Mouse (Mus musculus) liver, embryonic 14.5 days (tissue): ENCODE measurements around the gene Trir. TPM values are rescaled to one million over a fixed set of nuclear protein-coding genes. Genes with fewer than 3 reads are reported as not detected.
A peak's percentile ranks its signal among the peaks of the same experiment; 100 is the strongest.

ENCODE experiments used
- ATAC-seq: fragments of 200-750 bp; cut with Nextera tagmentation; 2 replicates; pipeline ENCODE4 v1.8.0; 2017; ENCODE audit warnings: moderate number of reproducible peaks, mild to moderate bottlenecking, moderate library complexity; ENCODE audit not compliant: insufficient read depth
- DNase-seq, 3 experiments: peaks; one replicate each; pipeline ENCODE4 v3.0.0-alpha.2; 2012 to 2013; ENCODE audit warnings: low read depth in 3 of 3, low spot score in 3 of 3
- H3K27ac ChIP-seq: fragments of 300-500 bp; sonication (generic); 2 replicates; pipeline ENCODE4 v1.5.1; 2014; ENCODE audit warnings: moderate library complexity, mild to moderate bottlenecking, control low read depth, inconsistent platforms
- H3K27me3 ChIP-seq: fragments of 300-500 bp; sonication (generic); 2 replicates; pipeline ENCODE4 v1.6.1; 2014; ENCODE audit warnings: mild to moderate bottlenecking, low read length, moderate library complexity; ENCODE audit not compliant: control insufficient read depth, insufficient read depth
- H3K36me3 ChIP-seq: fragments of 300-500 bp; sonication (generic); replicated peaks from 2 replicates; pipeline ENCODE4 v1.6.1; 2014; ENCODE audit warnings: low read depth; ENCODE audit not compliant: control insufficient read depth, insufficient read depth
- H3K4me1 ChIP-seq, 2 experiments: fragments of 200-500 bp in 1 of 2; fragments of 300-500 bp in 1 of 2; sonication (generic) in 1 of 2; replicated peaks; 2 replicates each; pipeline ENCODE4 v1.6.1; 2012 to 2014; ENCODE audit warnings: antibody characterized with exemption in 1 of 2, inconsistent platforms in 1 of 2, low read length in 1 of 2; ENCODE audit not compliant: control insufficient read depth in 2 of 2, insufficient read depth in 2 of 2
- H3K4me2 ChIP-seq: fragments of 300-500 bp; sonication (generic); 2 replicates; pipeline ENCODE4 v1.6.1; 2014; ENCODE audit warnings: low read depth, mild to moderate bottlenecking, control low read depth, moderate library complexity
- H3K4me3 ChIP-seq, 2 experiments: fragments of 200-500 bp in 1 of 2; fragments of 300-500 bp in 1 of 2; sonication (generic) in 1 of 2; 2 replicates each; pipeline ENCODE4 v1.5.1; 2012 to 2014; ENCODE audit warnings: low read depth in 2 of 2, low read length in 2 of 2, mild to moderate bottlenecking in 2 of 2, control low read depth in 1 of 2, inconsistent platforms in 1 of 2, moderate library complexity in 1 of 2; ENCODE audit not compliant: insufficient read depth in 1 of 2
- H3K9ac ChIP-seq: fragments of 300-500 bp; sonication (generic); replicated peaks from 2 replicates; pipeline ENCODE4 v1.6.1; 2014; ENCODE audit warnings: mild to moderate bottlenecking, control low read depth, moderate library complexity
- H3K9me3 ChIP-seq: fragments of 300-500 bp; sonication (generic); 2 replicates; pipeline ENCODE4 v1.6.1; 2016; ENCODE audit warnings: low read length, mixed read lengths; ENCODE audit not compliant: control insufficient read depth
- CTCF ChIP-seq: IDR thresholded peaks from 2 replicates; pipeline ENCODE4 v1.5.1; 2016; ENCODE audit warnings: antibody characterized with exemption, low read depth, control low read depth
- EP300 ChIP-seq: IDR thresholded peaks from 2 replicates; pipeline ENCODE4 v1.6.1; 2016; ENCODE audit warnings: antibody characterized with exemption, low read depth
- WGBS: fragments of 180-500 bp; shearing (Covaris S2); extraction: QIAGEN DNeasy Blood & Tissue Kit; methylation state at CpG from one replicate; pipeline ENCODE4 v1.1.7; 2014; ENCODE audit not compliant: insufficient replicate concordance; 5-methylcytosine and 5-hydroxymethylcytosine counted together
- polyA plus RNA-seq, 2 experiments: library from polyadenylated mRNA; depleted of rRNA in 1 of 2; stranded (reverse) in 1 of 2; unstranded in 1 of 2; fragments of >200 nt; fragmentation: Nextera tagmentation in 1 of 2; extraction: Ambion mirVana in 1 of 2; gene quantifications; 2 replicates each; pipeline versions ENCODE4 v1.2.1 to v1.2.3; 2012 to 2014

Trir gene
- polyA plus RNA-seq, 2 experiments = 84.4 to 100 TPM

DNA sequence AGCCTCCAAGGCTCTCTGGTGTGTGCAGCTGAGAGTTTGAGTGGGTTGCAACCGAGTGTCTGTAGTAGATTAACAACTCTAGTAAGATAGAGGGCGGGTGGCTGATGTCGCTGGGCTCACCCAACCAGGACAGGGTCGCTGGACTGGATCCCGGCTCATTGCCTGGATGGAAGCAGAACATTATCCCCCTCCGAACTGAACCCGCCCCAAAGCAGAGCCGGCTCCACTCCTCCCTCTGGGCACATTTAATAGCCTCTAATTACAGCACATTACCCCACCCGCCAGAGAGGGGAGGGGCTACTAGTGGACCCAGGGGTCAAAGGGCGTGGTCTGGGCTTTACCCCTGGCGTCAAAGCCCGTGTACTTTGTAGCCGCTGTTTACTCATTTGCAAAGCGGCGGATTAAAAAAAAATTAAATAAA lies 37.3 kb upstream of the Trir start:
- peaks cover 37 to 38% of the 10 kb centered on the region in 2 experiments for H3K4me1 ChIP-seq
- WGBS = 5% methylated on average over 15 of the region's 15 CpGs
- H3K4me3 ChIP-seq = peak overlapping the region in 1 of 2 experiments; percentile 59; a peak in 3 of 4 replicates
- no peaks in the 10 kb centered on the region for H3K9me3 ChIP-seq
- H3K36me3 ChIP-seq = no peaks in the 10 kb centered on the region
- peak overlapping the region; percentile 87 for H3K27ac ChIP-seq
- no peaks in the 10 kb centered on the region for H3K27me3 ChIP-seq
- H3K4me2 ChIP-seq = peak overlapping the region; percentile 88
- peak overlapping the region; percentile 81 for H3K9ac ChIP-seq
- TF ChIP-seq CTCF (no peak), EP300 (peak; percentile 21; the same call in 1 of the 2 replicates)
- no peak for ATAC-seq
- no peak for DNase-seq

DNA sequence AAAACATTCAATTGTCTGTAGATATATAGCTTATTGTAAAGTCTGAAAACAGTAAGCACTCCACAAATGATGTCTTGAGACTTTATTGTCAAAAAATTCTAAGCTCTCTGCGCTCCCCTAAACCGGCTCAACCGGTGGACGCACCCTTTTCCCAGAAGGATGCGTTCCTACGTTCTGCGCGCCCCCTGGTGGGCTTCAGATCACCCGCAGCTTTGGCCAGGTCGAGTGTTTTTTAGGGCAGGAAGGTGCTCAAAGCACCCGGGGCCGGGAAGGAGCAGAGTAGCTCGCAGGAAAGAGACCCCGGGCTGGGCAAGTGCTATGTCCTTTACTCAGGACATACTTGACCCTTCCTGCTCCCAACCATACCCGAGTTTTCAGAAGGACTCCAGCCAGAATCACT lies 36.8 kb upstream of the Trir start:
- Histone ChIP-seq H3K4me2 (peak overlapping the region; percentile 88), H3K4me1 (peaks cover 32 to 34% of the 10 kb centered on the region in 2 experiments), H3K9me3 (no peaks in the 10 kb centered on the region), H3K4me3 (peak overlapping the region; percentile 43 to 59), H3K27me3 (no peaks in the 10 kb centered on the region), H3K9ac (peak overlapping the region; percentile 81), H3K36me3 (no peaks in the 10 kb centered on the region), H3K27ac (peak overlapping the region; percentile 87)
- WGBS = 0% methylated on average over 15 of the region's 15 CpGs
- TF ChIP-seq EP300 (no peak), CTCF (peak; percentile 96)
- peak; percentile 76 for ATAC-seq
- peak; percentile 88 to 94 (median 91) for DNase-seq

DNA sequence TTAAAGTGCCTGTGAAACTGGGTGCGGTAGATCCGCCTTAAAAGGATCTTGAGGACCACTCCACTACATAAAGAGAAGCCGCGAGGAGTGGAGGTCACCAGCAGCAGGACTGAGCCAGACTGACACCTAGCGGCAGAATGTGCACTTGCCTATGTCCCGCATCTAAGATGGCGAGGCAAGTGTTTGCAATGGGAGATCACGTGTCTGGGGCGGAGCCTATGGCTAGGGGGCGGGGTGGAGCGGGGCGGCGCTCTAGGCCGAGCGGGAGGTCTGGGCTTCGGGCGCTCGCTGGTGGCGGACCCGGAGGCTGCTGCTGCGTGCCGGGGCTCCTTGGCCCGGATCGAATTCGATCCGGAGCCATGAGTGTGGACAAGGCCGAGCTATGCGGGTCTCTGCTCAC lies 36.3 kb upstream of the Trir start, which contains the start of gene Hook2:
Gene Hook2 (plus strand): TSS at position 255 of the 400 bp plus-strand sequence.
- peak within 1 kb of the TSS; percentile 81 for H3K9ac ChIP-seq
- H3K27ac ChIP-seq = peak within 1 kb of the TSS; percentile 87
- DNase-seq (peak; percentile 98 to 99 (median 98)), ATAC-seq (peak; percentile 84)
- TF ChIP-seq EP300 = no peak
- TF ChIP-seq CTCF = peak; percentile 98
- H3K27me3 ChIP-seq = no peaks in the 10 kb centered on the region
- peaks cover 27 to 29% of the 10 kb centered on the region in 2 experiments for H3K4me1 ChIP-seq
- peak within 1 kb of the TSS; percentile 55 to 59 for H3K4me3 ChIP-seq
- H3K36me3 ChIP-seq = no peaks in the 10 kb centered on the region
- no peaks in the 10 kb centered on the region for H3K9me3 ChIP-seq
- WGBS = under 1% methylated on average over 28 of the region's 28 CpGs
- peak within 1 kb of the TSS; percentile 88 for H3K4me2 ChIP-seq

- Histone ChIP-seq H3K9me3 (no peaks in the 10 kb centered on the region), H3K27me3 (no peaks in the 10 kb centered on the region), H3K4me2 (peak overlapping the region; percentile 88), H3K9ac (peak overlapping the region; percentile 58), H3K36me3 (no peaks in the 10 kb centered on the region), H3K4me1 (peaks cover 25 to 27% of the 10 kb centered on the region in 2 experiments), H3K4me3 (peak overlapping the region; percentile 55 to 59), H3K27ac (peak overlapping the region; percentile 36)
- 2% methylated on average over 15 of the region's 15 CpGs for WGBS
- ATAC-seq (peak; percentile 58), DNase-seq (peak in 1 of 3 experiments; percentile 83)
- no peak for TF ChIP-seq CTCF
- TF ChIP-seq EP300 = no peak
Observed at GRCm38 (mm10) chr8:84990836-84991235, 35.8 kb upstream of the Trir start.

DNA sequence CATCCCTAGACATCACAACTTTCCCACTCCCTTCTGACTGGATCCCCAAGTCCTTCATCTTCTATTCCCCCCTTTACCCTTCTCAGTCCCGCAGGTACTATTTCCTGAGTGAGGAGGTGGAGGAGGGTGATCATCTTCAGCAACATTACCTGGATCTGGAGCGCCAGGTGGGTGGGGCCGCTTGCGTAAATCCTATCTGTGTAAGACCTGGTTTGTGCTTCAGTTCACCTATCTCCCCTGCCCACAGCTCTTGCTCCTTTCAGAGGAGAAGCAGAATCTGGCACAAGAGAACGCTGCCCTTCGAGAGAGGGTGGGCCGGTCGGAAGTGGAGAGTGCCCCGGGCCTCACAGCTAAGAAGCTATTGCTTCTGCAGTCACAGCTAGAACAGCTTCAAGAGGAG lies 32.2 kb upstream of the Trir start:
- no peaks in the 10 kb centered on the region for H3K27me3 ChIP-seq
- H3K4me1 ChIP-seq = peaks cover 8 to 14% of the 10 kb centered on the region in 2 experiments
- no peak overlapping the region for H3K27ac ChIP-seq
- H3K9me3 ChIP-seq = no peaks in the 10 kb centered on the region
- DNase-seq (no peak), ATAC-seq (no peak)
- TF ChIP-seq CTCF (no peak), EP300 (no peak)
- H3K4me2 ChIP-seq = no peak overlapping the region
- H3K4me3 ChIP-seq = no peak overlapping the region
- WGBS = 88% methylated on average over 9 of the region's 9 CpGs
- no peaks in the 10 kb centered on the region for H3K36me3 ChIP-seq
- no peak overlapping the region for H3K9ac ChIP-seq
